9 mouse cellular contexts compared by ENCODE assay signal in genomic region chr4:32561555-32562095, GRCm38 (mm10). TPM values are rescaled to one million over a fixed set of nuclear protein-coding genes. Genes with fewer than 3 reads are reported as not detected.
A peak's percentile ranks its signal among the peaks of the same experiment; 100 is the strongest.
DNase-seq lines count a peak whose midpoint lies in the region; ATAC-seq and TF ChIP-seq lines count a peak whose summit lies in the region.
"Had no signal": no experiment of that assay in that cellular context is flagged by ENCODE, and none has a peak within 500 bp of the region (broad histone marks: within the 10 kb centered on the region; RNA-seq: fewer than 3 reads in every experiment).

No protein-coding gene starts in this region.

- no peak overlapping the region for H3K27ac ChIP-seq in ES-E14 (ENCODE audit: insufficient read depth, low read depth, low read length, poor library complexity, severe bottlenecking)
- peak overlapping the region; percentile 79 for H3K27ac ChIP-seq in forebrain, embryonic 15.5 days (replicated peaks)

- H3K9me3 ChIP-seq in ES-E14 (ENCODE audit: control insufficient read depth, insufficient read depth, low read depth, low read length), result no peaks in the 10 kb centered on the region
- no peaks in the 10 kb centered on the region for H3K9me3 ChIP-seq in forebrain, embryonic 15.5 days

- ATAC-seq in forebrain, embryonic 15.5 days (replicated peaks), result peak; percentile 46; the same call in 1 of the 2 replicates

- 47% methylated on average over 12 of the region's 12 CpGs for WGBS in forebrain, embryonic 15.5 days

- no peaks in the 10 kb centered on the region for H3K27me3 ChIP-seq in forebrain, embryonic 15.5 days

- no peaks in the 10 kb centered on the region; the same call in 1 of the 2 replicates for H3K36me3 ChIP-seq in ES-E14 (ENCODE audit: control insufficient read depth, insufficient read depth, low read length, poor library complexity, severe bottlenecking)
- H3K36me3 ChIP-seq in forebrain, embryonic 15.5 days, result peaks cover 19% of the 10 kb centered on the region

- intact Hi-C loops in heart, postnatal 25 days (cut with DNase I), result no loop called here

- peak; percentile 46 for DNase-seq in ES-E14 (ENCODE audit: low read depth, low spot score)
- DNase-seq in adrenal gland, postnatal 36 days, result peak; percentile 74 to 78
- DNase-seq in heart, postnatal 25 days (ENCODE audit: low spot score), result peak; percentile 49
- DNase-seq in kidney, postnatal 4 days, result peak; percentile 45 to 64
- DNase-seq in lung, postnatal 10 days, result peak; percentile 76
- DNase-seq in right cerebral cortex, postnatal 14 days, result peak; percentile 55
- DNase-seq in urinary bladder, adult 2 months (ENCODE audit: low spot score), result no peak

- in situ Hi-C loops in ES-E14 (cut with MboI; ENCODE audit: low sequenced_read_pairs in 2 of 2, unreplicated experiment in 2 of 2), result loop anchor here in 1 of 2 experiments (25.0 kb wide), 1 partner anchor 499 kb away; no protein-coding TSS in a partner anchor

- H3K9ac ChIP-seq in ES-E14 (ENCODE audit: insufficient read depth, low read depth, low read length, poor library complexity, severe bottlenecking), result no peak overlapping the region
- 0 out of 2 replicates have a peak overlapping the region, but pooled peaks have one; percentile 17 for H3K9ac ChIP-seq in forebrain, embryonic 15.5 days (replicated peaks)

- H3K4me2 ChIP-seq in forebrain, embryonic 15.5 days (replicated peaks), result no peak overlapping the region

- H3K4me1 ChIP-seq in ES-E14 (ENCODE audit: control insufficient read depth in 2 of 2, insufficient read depth in 2 of 2, low read length in 2 of 2, poor library complexity in 1 of 2), result no peaks in the 10 kb centered on the region
- peaks cover 18% of the 10 kb centered on the region; the same call in 1 of the 2 replicates for H3K4me1 ChIP-seq in forebrain, embryonic 15.5 days

- peak overlapping the region in 1 of 2 experiments; percentile 22; a peak in 1 of 4 replicates for H3K4me3 ChIP-seq in ES-E14 (ENCODE audit: insufficient read depth in 1 of 2, low read depth in 1 of 2, low read length in 2 of 2, poor library complexity in 1 of 2, severe bottlenecking in 1 of 2)
- no peak overlapping the region for H3K4me3 ChIP-seq in forebrain, embryonic 15.5 days

TF ChIP-seq in ES-E14, 5 proteins besides CTCF, POLR2A, EP300 and RAD21:
- TF ChIP-seq ZC3H11A (IDR thresholded peaks at IDR 0.05; ENCODE audit: borderline replicate concordance, low read depth, low read length), result no peak
- no peak for TF ChIP-seq MAFK (IDR thresholded peaks at IDR 0.05; ENCODE audit: insufficient read depth, low read depth, low read length)
- TF ChIP-seq CHD2 (IDR thresholded peaks at IDR 0.05; ENCODE audit: low read depth, low read length), result no peak
- TF ChIP-seq ZNF384 (IDR thresholded peaks at IDR 0.05; ENCODE audit: low read depth, low read length), result no peak
- TF ChIP-seq HCFC1 (IDR thresholded peaks at IDR 0.05; ENCODE audit: borderline replicate concordance, insufficient read depth, low read length), result no peak

RNA-seq across cellular contexts. Expression of gene Gja10, which starts 40.9 kb away (rescaled TPM):
- 0.09 TPM in 1 of 2 replicates, not detected in the other for total RNA-seq in ES-E14 (2012; rRNA removed)
- not detected for total RNA-seq in adrenal gland, postnatal 36 days (2021)
- polyA plus RNA-seq in forebrain, embryonic 15.5 days (2015; fragmentation: Nextera tagmentation; extraction: Ambion mirVana), result not detected in 2 replicates
- total RNA-seq in heart, postnatal 25 days (2021), result not detected
- polyA plus RNA-seq in urinary bladder, adult 2 months (2012; rRNA removed), result not detected in 2 replicates
- polyA plus RNA-seq: limb, embryonic 14.5 days had no signal

RNA-seq across cellular contexts. Expression of gene Casp8ap2, which starts 53.6 kb away (rescaled TPM):
- 30.7 and 39.0 TPM in 2 replicates for total RNA-seq in ES-E14 (2012; rRNA removed)
- total RNA-seq in adrenal gland, postnatal 36 days (2021), result 1 to 10 TPM; 8.0 to 8.6 TPM
- polyA plus RNA-seq in forebrain, embryonic 15.5 days (2015; fragmentation: Nextera tagmentation; extraction: Ambion mirVana), result 54.7 and 55.3 TPM in 2 replicates
- 1 to 10 TPM; 5.6 to 5.9 TPM for total RNA-seq in heart, postnatal 25 days (2021)
- polyA plus RNA-seq in urinary bladder, adult 2 months (2012; rRNA removed), result 4.5 TPM in 2 replicates
